Mouse (Mus musculus): Measurements from ENCODE around the gene Fam13c.

Fam13c gene

GRCm38 (mm10) chr10:70521379-70521778, 81.1 kb downstream of the Fam13c start:
- DNase-seq: peak; percentile 9

DNA sequence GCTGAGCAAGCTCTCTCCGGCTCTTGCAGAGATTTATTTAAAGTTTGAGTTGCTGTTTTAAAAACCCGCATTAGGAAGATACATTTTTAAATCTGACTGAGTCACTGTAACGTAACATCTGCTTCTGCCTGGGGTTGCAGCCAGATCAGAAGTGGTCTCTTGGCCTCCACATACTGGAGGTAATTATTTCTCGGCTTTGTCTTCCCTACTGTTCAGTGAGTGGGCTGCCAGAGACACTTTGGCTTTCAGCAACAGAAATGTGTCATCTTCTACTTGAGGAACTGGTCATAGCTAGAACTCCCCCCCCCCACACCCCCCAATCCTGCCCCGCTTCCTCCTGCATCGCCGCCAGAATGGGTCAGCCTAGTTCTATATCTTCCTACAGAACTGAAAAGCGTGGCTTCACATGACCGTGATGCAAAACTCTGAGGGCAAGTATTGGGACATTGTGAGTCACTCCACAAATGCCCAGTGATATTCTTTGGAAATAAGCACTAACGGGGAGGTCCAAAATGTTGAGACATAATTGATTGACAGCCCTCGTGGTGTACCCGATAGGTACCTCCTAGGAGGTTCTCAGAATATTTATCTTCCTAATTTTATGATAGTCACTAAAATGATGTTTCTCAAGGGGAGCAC, 90.0 kb downstream of the Fam13c start:
- no peak for DNase-seq

GRCm38 (mm10) chr10:70532249-70532648, 92.0 kb downstream of the Fam13c start:
- peak; percentile 86 for DNase-seq

DNA sequence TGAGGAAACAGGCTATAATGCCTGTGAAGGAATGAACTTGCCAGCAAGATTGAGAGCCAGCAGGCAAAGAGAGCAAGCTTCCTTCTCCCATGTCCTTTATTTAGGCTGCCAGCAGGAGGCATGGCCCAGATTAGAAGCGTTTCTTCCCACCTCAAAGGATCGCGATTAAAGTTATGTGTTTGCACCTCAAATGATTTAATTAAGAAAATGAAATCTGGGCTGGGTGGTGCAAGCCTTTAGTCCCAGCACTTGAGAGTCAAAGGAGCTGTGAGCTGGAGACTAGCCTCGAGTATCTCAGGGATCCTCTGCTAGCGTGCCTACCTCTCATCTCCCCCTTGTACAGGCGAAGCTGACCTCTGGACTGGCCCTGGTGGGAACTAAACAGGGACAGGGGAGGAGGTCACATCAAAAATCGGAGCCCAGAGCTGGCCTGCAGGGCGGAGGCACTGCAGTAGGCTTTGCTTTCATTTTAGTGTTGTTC, 93.1 kb downstream of the Fam13c start:
- DNase-seq: peak; percentile 67

GRCm38 (mm10) chr10:70533986-70534385, 93.7 kb downstream of the Fam13c start:
- no peak for DNase-seq

- DNase-seq: no peak
Measured at GRCm38 (mm10) chr10:70534571-70534970, 94.3 kb downstream of the Fam13c start.

DNA sequence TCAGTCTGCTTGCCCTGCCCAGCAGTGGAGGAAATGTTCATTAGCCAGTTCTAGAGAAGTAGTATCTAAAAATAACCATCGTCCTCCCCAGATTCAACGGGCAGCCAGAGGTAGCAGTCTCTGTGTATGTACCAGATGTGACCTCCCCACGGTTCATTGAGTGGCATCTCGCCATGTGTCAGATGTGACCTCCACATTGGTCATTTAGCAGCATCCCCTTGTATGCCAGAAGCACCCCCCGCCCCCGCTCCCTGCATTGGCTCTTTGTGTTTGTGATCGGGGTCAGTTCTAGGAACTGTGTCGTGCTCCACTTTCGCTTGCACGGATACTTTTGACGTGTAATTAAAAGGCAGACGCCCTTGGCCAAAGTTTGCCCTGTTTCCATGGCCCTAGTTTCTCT, 95.1 kb downstream of the Fam13c start:
- DNase-seq: no peak

- no peak for DNase-seq
Measured at GRCm38 (mm10) chr10:70537694-70538093, 97.4 kb downstream of the Fam13c start.

GRCm38 (mm10) chr10:70539251-70539650, 99.0 kb downstream of the Fam13c start:
- DNase-seq: no peak

GRCm38 (mm10) chr10:70540456-70541195, 100.3 kb downstream of the Fam13c start:
- DNase-seq: no peak

DNA sequence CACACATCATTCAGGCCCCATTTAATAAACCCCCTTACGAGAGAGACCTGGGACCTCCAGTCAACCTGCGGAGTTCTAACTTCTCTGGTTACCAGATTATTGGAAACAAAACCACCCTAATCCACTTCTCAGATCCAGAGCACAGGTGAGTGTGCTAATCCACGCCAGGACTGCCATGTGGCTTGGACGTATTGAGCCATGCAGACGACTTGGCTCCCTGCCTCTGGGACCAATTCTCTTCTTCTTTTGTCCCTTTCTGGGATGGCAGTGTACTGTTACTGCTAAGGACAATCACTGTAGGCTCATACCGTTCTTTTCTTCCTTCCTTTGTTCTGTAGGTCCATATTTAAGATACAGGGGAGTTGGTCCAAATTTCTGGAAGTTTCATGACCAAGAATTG, 102.6 kb downstream of the Fam13c start:
- no peak for DNase-seq

DNA sequence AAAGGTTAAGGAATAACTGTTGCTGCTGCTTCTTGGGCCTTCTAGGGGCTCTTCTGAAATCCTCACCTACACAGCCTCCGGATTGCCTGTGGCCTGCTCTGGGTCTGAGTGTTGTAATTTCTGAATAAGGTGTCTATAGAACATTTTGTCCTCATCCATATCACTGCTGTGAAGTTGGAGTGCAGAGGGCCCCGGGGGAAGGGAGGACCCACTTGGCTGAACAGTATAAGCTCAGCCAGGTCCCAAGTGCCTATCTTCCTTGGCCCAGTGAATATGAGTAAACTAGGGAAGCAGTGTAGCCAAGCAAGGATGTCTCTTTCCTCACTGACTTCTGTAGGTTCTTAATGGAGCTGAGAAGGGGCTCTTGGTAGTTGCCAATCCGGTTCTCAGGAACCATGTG, 112.2 kb downstream of the Fam13c start:
- no peak for DNase-seq

- DNase-seq: peak; percentile 70
Measured at GRCm38 (mm10) chr10:70563636-70564035, 123.4 kb downstream of the Fam13c start.

DNA sequence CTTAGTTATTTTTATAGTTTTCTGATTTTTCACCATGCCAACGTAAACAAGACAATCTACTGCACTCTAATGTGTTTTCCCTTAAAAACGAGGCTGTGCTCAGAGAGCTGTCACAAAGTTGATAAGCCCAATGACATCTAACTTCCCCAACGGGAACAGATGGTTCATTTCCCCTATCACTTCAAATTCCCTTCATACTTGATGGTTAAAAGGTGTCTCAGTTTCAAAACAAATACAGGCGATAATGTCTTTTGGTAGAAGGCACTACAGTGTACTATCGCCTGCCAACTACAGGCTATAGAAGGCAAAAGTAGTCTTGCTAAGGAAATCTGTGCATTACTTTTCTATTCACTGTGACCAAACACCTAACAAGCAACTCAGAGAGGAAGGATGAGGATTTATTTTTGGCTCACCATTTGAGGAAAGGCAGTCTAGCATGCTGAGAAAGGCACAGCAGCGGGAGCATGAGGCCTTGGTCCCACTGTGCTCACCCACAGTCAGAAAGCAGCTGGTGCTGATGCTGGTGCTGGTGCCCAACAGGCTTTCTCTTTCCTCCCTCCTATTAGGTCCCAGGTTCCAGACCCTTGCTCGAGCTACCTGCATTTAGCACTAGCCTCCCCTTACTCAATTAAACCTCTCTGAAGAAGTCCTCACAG, 141.4 kb downstream of the Fam13c start:
- DNase-seq: peak; percentile 36

DNA sequence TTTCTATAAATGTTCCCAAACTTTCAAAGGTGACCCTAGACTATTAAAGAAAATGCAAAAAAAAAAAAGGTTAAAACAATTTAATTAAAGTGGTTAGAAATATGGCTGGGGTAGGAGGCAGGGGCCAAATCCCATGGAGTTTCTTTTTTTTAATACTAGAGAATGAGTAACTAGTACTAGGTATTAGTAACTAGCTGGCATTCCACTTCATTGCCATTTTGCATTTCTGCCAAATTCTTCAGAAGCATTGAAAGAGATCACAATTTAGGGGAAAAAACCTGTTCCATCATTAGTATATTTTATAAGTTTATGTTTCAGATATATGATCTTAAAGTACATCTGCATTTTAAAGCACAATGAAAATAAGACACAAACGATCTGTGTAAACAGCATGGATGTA, 143.9 kb downstream of the Fam13c start:
- no peak for DNase-seq

DNA sequence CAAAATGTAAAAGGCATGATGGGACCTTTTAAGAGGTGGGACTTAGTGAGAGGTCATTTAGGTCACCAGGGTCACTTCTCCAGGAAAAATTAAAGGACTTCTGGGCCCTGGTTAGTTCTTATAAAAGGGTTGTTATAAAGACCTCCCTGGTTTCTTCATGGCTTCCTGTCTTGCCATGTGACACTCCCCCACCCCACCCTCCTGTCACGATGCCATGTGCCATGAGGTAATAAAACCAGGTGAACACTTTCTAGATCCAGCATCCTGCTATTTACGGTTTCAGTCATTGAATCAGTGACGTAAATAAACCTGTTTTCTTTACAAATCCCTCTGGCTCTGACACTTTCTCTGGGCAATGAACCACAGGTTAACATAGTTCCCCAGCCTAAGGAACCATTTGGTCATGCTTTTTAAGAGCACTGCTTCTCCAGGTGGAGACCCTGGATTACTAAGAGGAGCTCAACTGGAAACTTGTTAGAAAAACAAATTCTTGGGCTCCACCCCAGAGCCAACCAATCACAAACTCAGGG, 146.7 kb downstream of the Fam13c start:
- no peak for DNase-seq

DNA sequence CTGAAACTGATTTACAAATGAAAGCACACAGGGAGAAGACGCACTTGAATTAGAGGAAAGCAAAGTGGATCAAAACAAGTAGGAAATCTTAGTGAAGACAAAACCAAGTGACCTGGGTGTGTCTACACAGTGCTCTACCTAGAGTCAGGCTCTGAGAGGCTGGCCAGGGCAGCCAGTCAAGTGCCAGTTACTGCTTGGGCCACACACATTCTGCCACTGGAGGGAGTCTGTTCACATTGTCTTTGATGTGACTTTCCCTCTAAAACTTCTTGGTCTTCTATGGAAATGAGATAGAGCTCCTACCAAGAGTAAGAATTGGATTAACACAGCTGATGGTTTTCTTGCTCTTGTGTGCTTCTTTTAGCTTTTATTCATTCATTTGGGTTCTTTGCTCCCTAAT, 153.7 kb downstream of the Fam13c start:
- peak; percentile 31 for DNase-seq

DNA sequence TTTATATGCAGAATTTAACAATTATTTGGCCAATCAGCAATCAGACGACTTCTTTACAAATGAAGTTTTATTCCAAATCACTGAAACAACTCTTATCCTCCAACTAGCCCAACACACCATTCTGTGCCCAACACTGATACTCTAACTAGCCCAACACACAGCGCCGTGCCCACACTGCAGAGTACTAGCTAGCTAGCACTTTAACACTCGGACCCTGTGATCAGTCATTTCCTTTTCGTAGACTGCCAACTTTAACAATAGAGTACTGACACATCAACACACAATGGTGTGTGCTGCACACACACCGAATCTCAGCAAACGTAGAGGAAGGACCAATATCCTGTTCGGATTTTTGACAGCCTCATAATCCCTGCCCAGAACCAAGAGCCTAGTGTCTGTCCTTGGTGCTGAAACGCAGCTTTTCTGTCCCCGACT, 157.8 kb downstream of the Fam13c start:
- no peak for DNase-seq

DNA sequence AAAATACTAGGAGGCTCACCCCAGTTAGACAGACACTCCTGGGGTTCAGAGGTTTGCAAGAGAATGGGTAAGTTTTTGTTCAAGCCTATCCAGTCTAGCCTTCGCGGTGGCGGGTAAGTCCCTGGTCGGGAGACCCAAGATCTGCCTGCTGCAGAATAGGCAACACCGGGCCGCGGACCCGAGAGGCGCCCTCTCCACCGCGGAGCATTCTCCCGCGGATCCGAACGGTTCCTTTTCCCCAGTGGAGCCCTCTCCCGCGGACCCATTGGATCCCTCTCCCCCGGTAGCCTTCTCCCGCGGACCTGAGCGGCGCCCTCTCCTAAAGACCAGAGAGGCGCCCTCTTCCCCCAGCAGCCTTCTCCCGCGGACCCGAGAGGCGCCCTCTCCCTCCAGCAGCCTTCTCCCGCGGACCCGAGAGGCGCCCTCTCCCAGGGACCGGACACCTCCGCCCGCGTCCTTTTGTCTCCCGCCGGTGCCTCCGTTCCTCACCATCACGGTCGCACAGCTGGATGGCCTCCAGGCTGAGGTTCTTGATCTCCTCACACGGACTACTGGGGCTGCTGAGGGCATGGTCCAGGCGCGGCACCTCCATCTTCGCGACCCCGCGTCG, 158.3 kb downstream of the Fam13c start:
- DNase-seq: no peak

DNA sequence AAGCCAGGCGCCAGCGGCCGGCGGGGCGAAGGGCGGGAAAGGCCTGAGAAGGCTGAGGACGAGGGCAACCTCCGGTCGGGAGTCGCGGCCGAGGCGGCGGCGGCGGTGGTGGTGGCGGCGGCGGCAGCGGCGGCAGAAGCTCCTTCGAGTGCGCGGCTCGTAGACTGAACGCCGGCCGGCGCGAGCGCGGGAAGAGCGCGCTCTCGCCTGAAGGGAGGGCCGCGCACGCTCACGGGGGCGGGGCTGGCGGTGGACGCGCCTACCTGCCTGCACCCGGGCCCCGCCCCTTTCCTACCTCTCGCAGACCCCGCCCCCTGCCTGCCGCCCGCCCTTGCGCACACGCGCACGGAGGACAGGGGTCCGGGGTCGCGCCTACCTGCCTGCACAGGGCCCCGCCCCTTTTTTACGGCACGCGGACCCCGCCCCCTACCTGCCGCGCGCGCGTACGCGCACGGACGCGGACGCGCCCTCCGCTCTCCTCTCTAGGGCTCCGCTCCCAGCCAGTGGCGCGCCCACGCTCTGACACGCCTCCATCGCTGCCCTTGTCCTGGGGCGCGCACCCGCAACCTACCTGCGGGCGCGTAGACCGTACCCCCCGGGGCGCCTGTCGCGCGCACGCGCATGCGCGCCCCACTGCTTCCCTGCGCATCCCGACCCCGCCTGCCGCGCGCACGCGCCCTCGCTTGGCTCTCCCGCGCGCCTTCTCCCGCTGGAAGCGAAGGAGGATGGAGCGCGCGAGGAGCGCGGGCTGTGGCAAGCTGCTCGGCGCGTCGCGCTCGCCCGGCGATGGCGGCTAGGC, 159.0 kb downstream of the Fam13c start:
- DNase-seq: peak; percentile 98

DNA sequence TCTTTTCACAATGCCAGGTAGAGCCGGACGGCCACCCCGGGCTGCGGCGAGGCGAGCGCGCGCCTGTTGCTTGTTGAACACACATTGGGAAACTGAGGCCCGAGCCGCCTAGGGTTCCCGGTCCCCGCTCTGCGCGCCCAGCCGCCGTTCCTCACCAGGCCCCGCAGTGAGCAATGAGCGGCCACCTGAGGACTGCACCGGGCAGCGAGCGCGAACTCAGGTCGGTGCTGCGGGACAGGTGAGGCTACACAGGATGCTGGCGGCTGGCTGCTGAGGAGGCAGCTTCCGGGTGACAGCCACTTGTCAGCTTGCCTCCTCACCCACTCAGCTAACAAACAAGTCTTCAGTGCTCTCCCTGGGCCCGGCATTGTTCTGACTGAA, 159.6 kb downstream of the Fam13c start:
- no peak for DNase-seq
